ENCODE assay signal across 16 mouse cellular contexts in genomic region chr4:46465740-46466139, GRCm38 (mm10). TPM values are rescaled to one million over a fixed set of nuclear protein-coding genes. Genes with fewer than 3 reads are reported as not detected.
A peak's percentile ranks its signal among the peaks of the same experiment; 100 is the strongest.
DNase-seq lines count a peak whose midpoint lies in the region; ATAC-seq and TF ChIP-seq lines count a peak whose summit lies in the region.
"Had no signal": no experiment of that assay in that cellular context is flagged by ENCODE, and none has a peak within 500 bp of the region (broad histone marks: within the 10 kb centered on the region; RNA-seq: fewer than 3 reads in every experiment).

No protein-coding gene starts in this region.

- WGBS in heart, postnatal 0 days: 89% methylated on average over 3 of the region's 3 CpGs
- 91% methylated on average over 3 of the region's 3 CpGs for WGBS in heart, embryonic 11.5 days (ENCODE audit: insufficient replicate concordance)
- WGBS in liver, embryonic 13.5 days (ENCODE audit: insufficient replicate concordance): 89% methylated on average over 3 of the region's 3 CpGs
- WGBS in liver, embryonic 11.5 days: 93% methylated on average over 3 of the region's 3 CpGs
- 84% methylated on average over 3 of the region's 3 CpGs for WGBS in bone marrow, adult 2 months

- H3K27ac ChIP-seq in heart, postnatal 0 days (ENCODE audit: low read depth): no peak overlapping the region
- H3K27ac ChIP-seq in heart, embryonic 11.5 days (ENCODE audit: low read depth, low read length): no peak overlapping the region
- H3K27ac ChIP-seq in liver, embryonic 13.5 days: peak overlapping the region; percentile 43; the same call in 1 of the 2 replicates
- no peak overlapping the region for H3K27ac ChIP-seq in liver, embryonic 11.5 days (ENCODE audit: low read depth, low read length)
- no peak overlapping the region for H3K27ac ChIP-seq in bone marrow, adult 2 months (ENCODE audit: control insufficient read depth, insufficient read depth, low read depth, low read length, poor library complexity)
- H3K27ac ChIP-seq: hindbrain, embryonic 10.5 days; limb, embryonic 13.5 days had no signal

- no peaks in the 10 kb centered on the region for H3K27me3 ChIP-seq in heart, postnatal 0 days (ENCODE audit: control insufficient read depth, insufficient read depth, low read length)
- no peaks in the 10 kb centered on the region for H3K27me3 ChIP-seq in heart, embryonic 11.5 days (ENCODE audit: control insufficient read depth, insufficient read depth, low read length)
- no peaks in the 10 kb centered on the region for H3K27me3 ChIP-seq in liver, embryonic 13.5 days
- H3K27me3 ChIP-seq in liver, embryonic 11.5 days (replicated peaks; ENCODE audit: control insufficient read depth, insufficient read depth, low read length): no peaks in the 10 kb centered on the region
- H3K27me3 ChIP-seq: limb, embryonic 13.5 days had no signal

- no peak for TF ChIP-seq EP300 in heart, postnatal 0 days (IDR thresholded peaks at IDR 0.05; ENCODE audit: low read depth)

- H3K36me3 ChIP-seq in heart, postnatal 0 days (replicated peaks; ENCODE audit: control insufficient read depth, insufficient read depth, low read length): peaks cover 88% of the 10 kb centered on the region
- peaks cover 64% of the 10 kb centered on the region for H3K36me3 ChIP-seq in heart, embryonic 11.5 days (ENCODE audit: control insufficient read depth, insufficient read depth, low read length)
- peaks cover 100% of the 10 kb centered on the region for H3K36me3 ChIP-seq in liver, embryonic 13.5 days
- peaks cover 89% of the 10 kb centered on the region for H3K36me3 ChIP-seq in liver, embryonic 11.5 days (ENCODE audit: control insufficient read depth, insufficient read depth, low read length)

- no peak for ATAC-seq in heart, postnatal 0 days (ENCODE audit: insufficient read depth, low read depth)
- no peak for ATAC-seq in heart, embryonic 11.5 days (replicated peaks; ENCODE audit: insufficient number of reproducible peaks, low FRiP score, low TSS enrichment)
- no peak for ATAC-seq in liver, embryonic 13.5 days (ENCODE audit: low read depth)
- ATAC-seq in liver, embryonic 11.5 days (replicated peaks; ENCODE audit: low FRiP score): no peak

- H3K9me3 ChIP-seq in heart, postnatal 0 days (replicated peaks; ENCODE audit: control insufficient read depth, low read length): no peaks in the 10 kb centered on the region
- H3K9me3 ChIP-seq in heart, embryonic 11.5 days (replicated peaks; ENCODE audit: control insufficient read depth, low read length): no peaks in the 10 kb centered on the region
- no peaks in the 10 kb centered on the region for H3K9me3 ChIP-seq in liver, embryonic 13.5 days (replicated peaks)
- H3K9me3 ChIP-seq in liver, embryonic 11.5 days (ENCODE audit: control insufficient read depth, low read length): no peaks in the 10 kb centered on the region
- H3K9me3 ChIP-seq: hindbrain, embryonic 10.5 days; limb, embryonic 13.5 days had no signal

- 0 out of 2 replicates have a peak, but pooled peaks cover 9% of the 10 kb centered on the region for H3K4me1 ChIP-seq in heart, postnatal 0 days (ENCODE audit: control insufficient read depth, insufficient read depth)
- peaks cover 5% of the 10 kb centered on the region; the same call in 1 of the 2 replicates for H3K4me1 ChIP-seq in heart, embryonic 11.5 days (ENCODE audit: control insufficient read depth, insufficient read depth, low read length)
- H3K4me1 ChIP-seq in liver, embryonic 13.5 days (replicated peaks): peaks cover 34% of the 10 kb centered on the region
- H3K4me1 ChIP-seq in liver, embryonic 11.5 days (replicated peaks; ENCODE audit: control insufficient read depth, insufficient read depth, low read length): peaks cover 4% of the 10 kb centered on the region
- no peaks in the 10 kb centered on the region for H3K4me1 ChIP-seq in bone marrow, adult 2 months (ENCODE audit: control insufficient read depth, insufficient read depth, low read length)
- H3K4me1 ChIP-seq: hindbrain, embryonic 10.5 days; limb, embryonic 13.5 days had no signal

- TF ChIP-seq CTCF in heart, postnatal 0 days (IDR thresholded peaks at IDR 0.05; ENCODE audit: low read depth): peak; percentile 37; the same call in 1 of the 2 replicates
- TF ChIP-seq CTCF in bone marrow, adult 2 months (IDR thresholded peaks at IDR 0.05; ENCODE audit: control insufficient read depth, insufficient read depth, low read length): 0 out of 2 replicates have a peak, but pooled peaks have one; percentile 14

- H3K4me3 ChIP-seq in heart, postnatal 0 days (ENCODE audit: low read depth, low read length): no peak overlapping the region
- H3K4me3 ChIP-seq in heart, embryonic 11.5 days (ENCODE audit: low read depth, low read length): no peak overlapping the region
- H3K4me3 ChIP-seq in liver, embryonic 13.5 days (replicated peaks): no peak overlapping the region
- no peak overlapping the region for H3K4me3 ChIP-seq in liver, embryonic 11.5 days (ENCODE audit: low read depth, low read length)
- H3K4me3 ChIP-seq in bone marrow, adult 2 months (replicated peaks; ENCODE audit: control insufficient read depth, low read depth, low read length): no peak overlapping the region
- H3K4me3 ChIP-seq: hindbrain, embryonic 10.5 days; limb, embryonic 13.5 days; myocyte had no signal

- DNase-seq in heart, postnatal 0 days (ENCODE audit: low spot score): no peak
- DNase-seq in liver, embryonic 13.5 days: no peak
- no peak for DNase-seq in liver, embryonic 11.5 days (ENCODE audit: low spot score)
- peak; percentile 38 for DNase-seq in induced T-regulatory cell, adult 2 months (ENCODE audit: low read depth)
- no peak for DNase-seq in testis, postnatal 14 days (ENCODE audit: low spot score)
- DNase-seq: adrenal gland, postnatal 10 days; cerebellum, postnatal 36 days; gastrocnemius, postnatal 36 days; kidney, adult 8-10 months; right cerebral cortex, adult 18-20 months had no signal

- H3K9ac ChIP-seq in heart, postnatal 0 days (replicated peaks; ENCODE audit: low read depth, low read length): no peak overlapping the region
- no peak overlapping the region for H3K9ac ChIP-seq in heart, embryonic 11.5 days (ENCODE audit: low read depth, low read length)
- H3K9ac ChIP-seq in liver, embryonic 13.5 days: no peak overlapping the region
- no peak overlapping the region for H3K9ac ChIP-seq in liver, embryonic 11.5 days (ENCODE audit: low read depth, low read length)
- H3K9ac ChIP-seq: limb, embryonic 13.5 days had no signal

- no peak for TF ChIP-seq POLR2A in bone marrow, adult 2 months (IDR thresholded peaks at IDR 0.05; ENCODE audit: borderline replicate concordance, control insufficient read depth, low read depth, low read length)

- no peak overlapping the region for H3K4me2 ChIP-seq in heart, postnatal 0 days (ENCODE audit: low read depth, low read length)
- H3K4me2 ChIP-seq in heart, embryonic 11.5 days: no peak overlapping the region
- H3K4me2 ChIP-seq in liver, embryonic 13.5 days: no peak overlapping the region
- no peak overlapping the region for H3K4me2 ChIP-seq in liver, embryonic 11.5 days
- H3K4me2 ChIP-seq: limb, embryonic 13.5 days had no signal

RNA-seq across cellular contexts. Expression of gene Anp32b, which starts 15.0 kb away (rescaled TPM):
- total RNA-seq in heart, postnatal 0 days (2014; rRNA removed; ENCODE audit: low replicate concordance): 3.6 and 9.2 TPM in 2 replicates
- 75.8 and 76.0 TPM in 2 replicates for polyA plus RNA-seq in heart, postnatal 0 days (2015; fragmentation: Nextera tagmentation; extraction: Ambion mirVana)
- 213 and 243 TPM in 2 replicates for polyA plus RNA-seq in heart, embryonic 11.5 days (2014; fragmentation: Nextera tagmentation; extraction: Ambion mirVana)
- polyA plus RNA-seq in liver, embryonic 13.5 days (2015; fragmentation: Nextera tagmentation; extraction: Ambion mirVana): 555 and 600 TPM in 2 replicates
- 586 and 618 TPM in 2 replicates for polyA plus RNA-seq in liver, embryonic 11.5 days (2014; fragmentation: Nextera tagmentation; extraction: Ambion mirVana)
- polyA plus RNA-seq in bone marrow, adult 2 months (2011; ENCODE audit: insufficient read depth, insufficient read length, low replicate concordance, missing spikeins): 614 and 712 TPM in 2 replicates

RNA-seq across cellular contexts. Expression of gene Nans, which starts 23.3 kb away (rescaled TPM):
- 54.2 and 54.6 TPM in 2 replicates for total RNA-seq in heart, postnatal 0 days (2014; rRNA removed; ENCODE audit: low replicate concordance)
- polyA plus RNA-seq in heart, postnatal 0 days (2015; fragmentation: Nextera tagmentation; extraction: Ambion mirVana): 36.2 and 38.2 TPM in 2 replicates
- polyA plus RNA-seq in heart, embryonic 11.5 days (2014; fragmentation: Nextera tagmentation; extraction: Ambion mirVana): 75.7 and 84.2 TPM in 2 replicates
- polyA plus RNA-seq in liver, embryonic 13.5 days (2015; fragmentation: Nextera tagmentation; extraction: Ambion mirVana): 65.4 and 77.9 TPM in 2 replicates
- polyA plus RNA-seq in liver, embryonic 11.5 days (2014; fragmentation: Nextera tagmentation; extraction: Ambion mirVana): 108 and 109 TPM in 2 replicates
- polyA plus RNA-seq in bone marrow, adult 2 months (2011; ENCODE audit: insufficient read depth, insufficient read length, low replicate concordance, missing spikeins): 28.9 and 33.9 TPM in 2 replicates

RNA-seq across cellular contexts. Expression of gene Hemgn, which starts 52.4 kb away (rescaled TPM):
- total RNA-seq in heart, postnatal 0 days (2014; rRNA removed; ENCODE audit: low replicate concordance): 0.27 TPM in 1 of 2 replicates, not detected in the other
- 0.37 TPM in 1 of 2 replicates, not detected in the other for polyA plus RNA-seq in heart, postnatal 0 days (2015; fragmentation: Nextera tagmentation; extraction: Ambion mirVana)
- 64.3 and 76.3 TPM in 2 replicates for polyA plus RNA-seq in heart, embryonic 11.5 days (2014; fragmentation: Nextera tagmentation; extraction: Ambion mirVana)
- 405 and 482 TPM in 2 replicates for polyA plus RNA-seq in liver, embryonic 13.5 days (2015; fragmentation: Nextera tagmentation; extraction: Ambion mirVana)
- polyA plus RNA-seq in liver, embryonic 11.5 days (2014; fragmentation: Nextera tagmentation; extraction: Ambion mirVana): 206 and 233 TPM in 2 replicates
- polyA plus RNA-seq in bone marrow, adult 2 months (2011; ENCODE audit: insufficient read depth, insufficient read length, low replicate concordance, missing spikeins): 152 and 243 TPM in 2 replicates
- total RNA-seq: gastrocnemius, postnatal 36 days; layer of hippocampus, adult 8-10 months had no signal
- polyA plus RNA-seq: myocyte had no signal

Comparison
In these comparisons a context has a peak if more than half of its experiments do, and no peak if none do; other contexts are left out.
1. RNA of gene Hemgn, which starts 52.4 kb away (polyA plus RNA-seq): 405 to 482 TPM in liver, embryonic 13.5 days, 206 to 233 TPM in liver, embryonic 11.5 days, 152 to 243 TPM in bone marrow, adult 2 months and 64.3 to 76.3 TPM in heart, embryonic 11.5 days; 0.37 TPM in heart, postnatal 0 days; every median in the first group is over 10 times any median in the second.